Mouse (Mus musculus): ENCODE measurements around the gene Lmx1a.

DNA sequence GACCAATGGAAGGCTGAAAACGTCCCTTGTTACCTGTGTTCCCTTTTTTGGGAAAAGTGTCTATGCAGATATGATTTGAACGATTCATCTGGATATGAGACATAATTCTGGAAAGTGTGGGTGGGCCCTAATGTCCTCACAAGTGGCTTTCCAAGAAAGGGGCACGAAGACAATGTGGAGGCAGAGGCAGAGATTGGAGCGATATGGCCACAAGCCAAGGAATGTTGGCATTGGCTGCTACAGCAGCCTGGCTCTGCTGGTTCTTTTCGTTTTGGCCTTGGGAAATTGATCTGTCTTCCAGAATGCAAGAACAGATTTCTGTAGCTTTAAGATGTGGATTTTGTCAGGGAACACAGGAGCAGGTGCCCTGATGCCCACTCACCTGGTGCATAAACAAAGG, 63.6 kb downstream of the Lmx1a start:
- no peak for TF ChIP-seq FLI1 (IDR thresholded peaks at IDR 0.05; ENCODE audit: low read length)
- TF ChIP-seq GATA1 (IDR thresholded peaks at IDR 0.05; ENCODE audit: borderline replicate concordance, low read length) = no peak

Measured in megakaryocyte, embryonic 14.5 days (primary cell).